Mouse (Mus musculus) hindbrain, embryonic 12.5 days (tissue): Measurements from ENCODE around the gene H60b. TPM values are rescaled to one million over a fixed set of nuclear protein-coding genes. Genes with fewer than 3 reads are reported as not detected.
A peak's percentile ranks its signal among the peaks of the same experiment; 100 is the strongest.
"Not testable (repeated sequence)": the region's sequence is repeated elsewhere in the genome, so short reads cannot be mapped to it uniquely, and the experiment has no call there.

Experiments
- ATAC-seq: fragments of 200-750 bp; cut with Nextera tagmentation; 2 replicates; pipeline ENCODE4 v1.8.0; 2017; ENCODE audit warnings: moderate TSS enrichment; ENCODE audit not compliant: low FRiP score
- H3K27ac ChIP-seq: fragments of 300-500 bp; sonication (generic); 2 replicates; pipeline ENCODE4 v1.5.1; 2016; ENCODE audit warnings: mild to moderate bottlenecking
- H3K27me3 ChIP-seq: fragments of 300-500 bp; sonication (generic); 2 replicates; pipeline ENCODE4 v1.6.1; 2016; ENCODE audit warnings: mild to moderate bottlenecking
- H3K36me3 ChIP-seq: fragments of 300-500 bp; sonication (generic); 2 replicates; pipeline ENCODE4 v1.6.1; 2016; ENCODE audit warnings: mild to moderate bottlenecking
- H3K4me1 ChIP-seq: fragments of 300-500 bp; sonication (generic); 2 replicates; pipeline ENCODE4 v1.6.1; 2016
- H3K4me2 ChIP-seq: fragments of 300-500 bp; sonication (generic); replicated peaks from 2 replicates; pipeline ENCODE4 v1.6.1; 2016; ENCODE audit warnings: mild to moderate bottlenecking
- H3K4me3 ChIP-seq: fragments of 300-500 bp; sonication (generic); 2 replicates; pipeline ENCODE4 v1.5.1; 2016; ENCODE audit warnings: mild to moderate bottlenecking
- H3K9ac ChIP-seq: fragments of 300-500 bp; sonication (generic); 2 replicates; pipeline ENCODE4 v1.6.1; 2016; ENCODE audit warnings: mild to moderate bottlenecking, moderate library complexity
- H3K9me3 ChIP-seq: fragments of 300-500 bp; sonication (generic); replicated peaks from 2 replicates; pipeline ENCODE4 v1.6.1; 2016; ENCODE audit warnings: mild to moderate bottlenecking
- WGBS: fragments of 180-500 bp; shearing (Covaris S2); methylation state at CpG from one replicate; pipeline ENCODE4 v1.1.7; 2016; 5-methylcytosine and 5-hydroxymethylcytosine counted together
- polyA plus RNA-seq: library from polyadenylated mRNA; unstranded; fragments of >200 nt; fragmentation: Nextera tagmentation; extraction: Ambion mirVana; gene quantifications from 2 replicates; pipeline ENCODE4 v1.2.1, GENCODE M21; 2016

H60b gene
- polyA plus RNA-seq: 0.85 and 1.2 TPM in 2 replicates

GRCm38 (mm10) chr10:22158310-22158999 is at the start of gene H60b, which contains the start of gene Raet1e:
H60b (plus strand) TSS chr10:22158586.
Raet1e (plus strand) TSS chr10:22158569.
- H3K36me3 ChIP-seq, H3K27ac ChIP-seq, H3K9me3 ChIP-seq: not testable (repeated sequence)
- peak within 1 kb of the TSS; percentile 23; the same call in 1 of the 2 replicates for H3K9ac ChIP-seq
- ATAC-seq: peak; percentile 70
- H3K4me3 ChIP-seq: peak within 1 kb of the TSS; percentile 30
- H3K27me3 ChIP-seq: peaks cover 69% of the 10 kb centered on the region
- under 1% methylated on average over 48 of the region's 48 CpGs for WGBS
- H3K4me1 ChIP-seq: peaks cover 11% of the 10 kb centered on the region
- peak within 1 kb of the TSS; percentile 51 for H3K4me2 ChIP-seq

GRCm38 (mm10) chr10:22140665-22141280 is 17.6 kb upstream of the H60b start:
- H3K4me3 ChIP-seq: peak overlapping the region; percentile 42
- H3K9ac ChIP-seq: peak overlapping the region; percentile 64
- peak overlapping the region; percentile 67 for H3K4me2 ChIP-seq
- 0 out of 2 replicates have a peak, but pooled peaks cover 2% of the 10 kb centered on the region for H3K4me1 ChIP-seq
- H3K27ac ChIP-seq: no peak overlapping the region
- 0 out of 2 replicates have a peak, but pooled peaks cover 3% of the 10 kb centered on the region for H3K9me3 ChIP-seq
- WGBS: under 1% methylated on average over 19 of the region's 19 CpGs
- peak; percentile 71 for ATAC-seq
- H3K36me3 ChIP-seq: no peaks in the 10 kb centered on the region
- no peaks in the 10 kb centered on the region for H3K27me3 ChIP-seq

- H3K4me1 ChIP-seq, H3K27ac ChIP-seq, H3K9me3 ChIP-seq, H3K4me3 ChIP-seq, H3K9ac ChIP-seq, ATAC-seq, H3K36me3 ChIP-seq, H3K27me3 ChIP-seq, H3K4me2 ChIP-seq: not testable (repeated sequence)
- WGBS: 89% methylated on average over 1 of the region's 1 CpGs
Observed at GRCm38 (mm10) chr10:22142194-22142593, 16.2 kb upstream of the H60b start.

- Histone ChIP-seq H3K9ac (no peak overlapping the region), H3K27me3 (no peaks in the 10 kb centered on the region), H3K27ac (no peak overlapping the region), H3K9me3 (0 out of 2 replicates have a peak, but pooled peaks cover 3% of the 10 kb centered on the region), H3K4me2 (no peak overlapping the region), H3K36me3 (no peaks in the 10 kb centered on the region), H3K4me3 (no peak overlapping the region), H3K4me1 (0 out of 2 replicates have a peak, but pooled peaks cover 2% of the 10 kb centered on the region)
- ATAC-seq: no peak
- WGBS: 68% methylated on average over 5 of the region's 5 CpGs
Observed at GRCm38 (mm10) chr10:22142926-22143325, 15.5 kb upstream of the H60b start.

- H3K4me2 ChIP-seq: peak overlapping the region; percentile 89
- no peaks in the 10 kb centered on the region for H3K36me3 ChIP-seq
- peak; percentile 82 for ATAC-seq
- peaks cover 15% of the 10 kb centered on the region for H3K4me1 ChIP-seq
- no peaks in the 10 kb centered on the region for H3K9me3 ChIP-seq
- WGBS: under 1% methylated on average over 50 of the region's 50 CpGs
- H3K27ac ChIP-seq: peak overlapping the region; percentile 40; the same call in 1 of the 2 replicates
- H3K4me3 ChIP-seq: peak overlapping the region; percentile 59
- peak overlapping the region; percentile 68 for H3K9ac ChIP-seq
- H3K27me3 ChIP-seq: peaks cover 37% of the 10 kb centered on the region
Observed at GRCm38 (mm10) chr10:22148441-22149072, 9.8 kb upstream of the H60b start.

- Histone ChIP-seq H3K27me3 (peaks cover 38% of the 10 kb centered on the region), H3K4me2 (peak within 1 kb of the TSS; percentile 89), H3K36me3 (no peaks in the 10 kb centered on the region), H3K9ac (peak within 1 kb of the TSS; percentile 68), H3K4me3 (peak within 1 kb of the TSS; percentile 59), H3K4me1 (peaks cover 15% of the 10 kb centered on the region), H3K9me3 (no peaks in the 10 kb centered on the region), H3K27ac (peak within 1 kb of the TSS; percentile 40; the same call in 1 of the 2 replicates)
- ATAC-seq: peak; percentile 62
- 1% methylated on average over 37 of the region's 37 CpGs for WGBS
Observed at GRCm38 (mm10) chr10:22149073-22149690, 9.2 kb upstream of the H60b start, which contains the start of gene E030030I06Rik. E030030I06Rik (minus strand) TSS chr10:22149270.

- peak overlapping the region; percentile 59 for H3K4me3 ChIP-seq
- H3K9me3 ChIP-seq: no peaks in the 10 kb centered on the region
- WGBS: under 1% methylated on average over 50 of the region's 50 CpGs
- H3K36me3 ChIP-seq: no peaks in the 10 kb centered on the region
- H3K27me3 ChIP-seq: peaks cover 40% of the 10 kb centered on the region
- H3K4me1 ChIP-seq: peaks cover 15% of the 10 kb centered on the region
- peak overlapping the region; percentile 89 for H3K4me2 ChIP-seq
- peak overlapping the region; percentile 68; the same call in 1 of the 2 replicates for H3K9ac ChIP-seq
- H3K27ac ChIP-seq: no peak overlapping the region
- 0 out of 2 replicates have a peak, but pooled peaks have one; percentile 1 for ATAC-seq
Observed at GRCm38 (mm10) chr10:22149691-22150465, 8.5 kb upstream of the H60b start.

GRCm38 (mm10) chr10:22150593-22150992 is 7.8 kb upstream of the H60b start:
- peaks cover 47% of the 10 kb centered on the region for H3K27me3 ChIP-seq
- H3K36me3 ChIP-seq: no peaks in the 10 kb centered on the region
- ATAC-seq: no peak
- H3K4me2 ChIP-seq: peak overlapping the region; percentile 89
- H3K4me1 ChIP-seq: peaks cover 15% of the 10 kb centered on the region
- no peak overlapping the region for H3K9ac ChIP-seq
- no peaks in the 10 kb centered on the region for H3K9me3 ChIP-seq
- peak overlapping the region; percentile 59 for H3K4me3 ChIP-seq
- under 1% methylated on average over 27 of the region's 27 CpGs for whole genome bisulfite sequencing
- H3K27ac ChIP-seq: no peak overlapping the region

- under 1% methylated on average over 55 of the region's 55 CpGs for WGBS
- Histone ChIP-seq H3K27me3 (peaks cover 54% of the 10 kb centered on the region), H3K4me3 (peak overlapping the region; percentile 9; the same call in 1 of the 2 replicates), H3K4me1 (peaks cover 15% of the 10 kb centered on the region), H3K4me2 (peak overlapping the region; percentile 42)
- ATAC-seq, H3K9me3 ChIP-seq, H3K36me3 ChIP-seq, H3K9ac ChIP-seq, H3K27ac ChIP-seq: not testable (repeated sequence)
Observed at GRCm38 (mm10) chr10:22151056-22151862, 7.1 kb upstream of the H60b start.

GRCm38 (mm10) chr10:22151863-22152640 is 6.3 kb upstream of the H60b start:
- Histone ChIP-seq H3K27me3 (peaks cover 62% of the 10 kb centered on the region), H3K4me1 (peaks cover 15% of the 10 kb centered on the region)
- not testable (repeated sequence) for H3K4me2 ChIP-seq, H3K9ac ChIP-seq, H3K9me3 ChIP-seq, H3K36me3 ChIP-seq, ATAC-seq, H3K4me3 ChIP-seq, H3K27ac ChIP-seq
- 4% methylated on average over 11 of the region's 11 CpGs for WGBS
